Mouse (Mus musculus) ES-E14 (cell line): ENCODE measurements around the gene Samd4. TPM values are rescaled to one million over a fixed set of nuclear protein-coding genes. Genes with fewer than 3 reads are reported as not detected.

Experiments
- DNase-seq: peaks from one replicate; pipeline ENCODE4 v3.0.0-alpha.2; 2013; ENCODE audit warnings: low read depth, low spot score
- H3K27ac ChIP-seq: 2 replicates; pipeline ENCODE4 v1.5.1; 2012; ENCODE audit warnings: low read depth, mild to moderate bottlenecking, low read length, moderate library complexity, mixed read lengths; ENCODE audit not compliant: poor library complexity, insufficient read depth, severe bottlenecking
- H3K36me3 ChIP-seq: 2 replicates; pipeline ENCODE4 v1.6.1; 2012; ENCODE audit warnings: mild to moderate bottlenecking, low read length, moderate library complexity, mixed read lengths; ENCODE audit not compliant: control insufficient read depth, poor library complexity, insufficient read depth, severe bottlenecking
- H3K4me1 ChIP-seq, 2 experiments: fragments of 150-350 bp in 1 of 2; sonication (generic) in 1 of 2; 2 replicates each; pipeline ENCODE4 v1.6.1; 2012; ENCODE audit warnings: low read length in 2 of 2, mild to moderate bottlenecking in 1 of 2, mixed read lengths in 1 of 2; ENCODE audit not compliant: control insufficient read depth in 2 of 2, insufficient read depth in 2 of 2, poor library complexity in 1 of 2
- H3K4me3 ChIP-seq, 2 experiments: fragments of 150-350 bp in 1 of 2; sonication (generic) in 1 of 2; 2 replicates each; pipeline ENCODE4 v1.5.1; 2012; ENCODE audit warnings: low read length in 2 of 2, low read depth in 1 of 2, mild to moderate bottlenecking in 1 of 2, mixed read lengths in 1 of 2; ENCODE audit not compliant: insufficient read depth in 1 of 2, poor library complexity in 1 of 2, severe bottlenecking in 1 of 2
- H3K9ac ChIP-seq: 2 replicates; pipeline ENCODE4 v1.6.1; 2012; ENCODE audit warnings: low read depth, mild to moderate bottlenecking, low read length, mixed read lengths; ENCODE audit not compliant: poor library complexity, insufficient read depth, severe bottlenecking
- H3K9me3 ChIP-seq: fragments of 150-350 bp; sonication (generic); 2 replicates; pipeline ENCODE4 v1.6.1; 2012; ENCODE audit warnings: low read depth, mild to moderate bottlenecking, low read length; ENCODE audit not compliant: control insufficient read depth, insufficient read depth
- CHD2 ChIP-seq: IDR thresholded peaks from 2 replicates; pipeline ENCODE4 v1.6.1; 2014; ENCODE audit warnings: mild to moderate bottlenecking, low read depth, low read length, inconsistent platforms
- HCFC1 ChIP-seq: IDR thresholded peaks from 2 replicates; pipeline ENCODE4 v1.6.1; 2012; ENCODE audit warnings: low read length, inconsistent platforms, borderline replicate concordance; ENCODE audit not compliant: insufficient read depth
- MAFK ChIP-seq: IDR thresholded peaks from 2 replicates; pipeline ENCODE4 v1.6.1; 2014; ENCODE audit warnings: mild to moderate bottlenecking, low read depth, low read length, inconsistent platforms; ENCODE audit not compliant: insufficient read depth
- ZC3H11A ChIP-seq: IDR thresholded peaks from 2 replicates; pipeline ENCODE4 v1.6.1; 2012; ENCODE audit warnings: low read depth, mild to moderate bottlenecking, inconsistent platforms, low read length, borderline replicate concordance
- ZNF384 ChIP-seq: IDR thresholded peaks from 2 replicates; pipeline ENCODE4 v1.6.1; 2012; ENCODE audit warnings: low read depth, low read length, inconsistent platforms
- in situ Hi-C, 2 experiments: fragments of 600-800 bp; cut with MboI; formaldehyde crosslinking; loops; one replicate each; pipeline ENCODE4 v1.15.1; 2025; ENCODE audit warnings: low sequenced_read_pairs in 2 of 2, inconsistent platforms in 1 of 2; ENCODE audit not compliant: unreplicated experiment in 2 of 2
- total RNA-seq: library from RNA; depleted of rRNA; stranded (reverse); fragments of 300-350 nt; gene quantifications from 2 replicates; pipeline ENCODE4 v1.2.3, GENCODE M21; 2012

Gene Samd4
- total RNA-seq, 1 experiment, result 4.2 TPM

DNA sequence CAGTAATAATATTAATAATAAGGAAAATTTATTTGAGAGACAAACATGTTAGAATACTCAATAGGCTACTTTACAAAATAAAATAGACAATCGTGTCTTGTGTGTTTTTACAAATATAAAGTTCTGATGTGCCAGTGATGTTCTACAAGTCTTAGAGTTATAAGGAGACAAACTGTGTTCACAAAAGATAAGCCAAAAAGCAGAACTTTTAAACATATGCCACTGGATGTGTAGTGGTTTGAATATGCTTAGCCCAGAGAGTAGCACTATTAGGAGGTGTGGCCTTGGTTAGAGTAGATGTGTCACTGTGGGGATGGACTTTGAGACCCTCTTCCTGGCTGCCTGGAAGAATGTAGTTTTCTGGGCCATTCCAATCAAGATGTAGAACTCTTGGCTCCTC, 32.9 kb upstream of the Samd4 start:
- in situ Hi-C loops, result no loop called here
- Histone ChIP-seq H3K4me3 (no peak overlapping the region), H3K36me3 (no peaks in the 10 kb centered on the region), H3K9me3 (no peaks in the 10 kb centered on the region), H3K4me1 (no peaks in the 10 kb centered on the region), H3K27ac (no peak overlapping the region), H3K9ac (no peak overlapping the region)
- TF ChIP-seq CHD2 (no peak), HCFC1 (no peak), ZNF384 (no peak), MAFK (no peak), ZC3H11A (no peak)
- DNase-seq, result no peak

DNA sequence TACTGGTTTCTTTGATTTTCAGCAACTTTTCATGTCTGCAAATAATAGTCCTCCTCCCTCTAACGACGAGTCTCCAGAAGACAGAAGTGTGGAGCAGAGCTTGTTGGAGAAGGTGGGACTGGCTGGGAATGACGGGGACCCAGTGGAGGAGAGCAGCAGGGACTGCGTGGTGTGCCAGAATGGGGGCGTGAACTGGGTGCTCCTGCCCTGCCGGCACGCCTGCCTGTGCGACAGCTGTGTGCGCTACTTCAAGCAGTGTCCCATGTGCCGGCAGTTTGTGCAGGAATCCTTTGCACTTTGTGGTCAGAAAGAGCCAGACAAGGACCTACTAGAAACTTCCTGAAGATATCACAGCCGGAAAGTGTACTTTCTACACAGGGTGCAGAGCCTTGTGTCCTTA, 29.0 kb upstream of the Samd4 start:
- in situ Hi-C loops, result no loop called here
- TF ChIP-seq MAFK (no peak), HCFC1 (no peak), ZC3H11A (no peak), CHD2 (no peak), ZNF384 (no peak)

DNA sequence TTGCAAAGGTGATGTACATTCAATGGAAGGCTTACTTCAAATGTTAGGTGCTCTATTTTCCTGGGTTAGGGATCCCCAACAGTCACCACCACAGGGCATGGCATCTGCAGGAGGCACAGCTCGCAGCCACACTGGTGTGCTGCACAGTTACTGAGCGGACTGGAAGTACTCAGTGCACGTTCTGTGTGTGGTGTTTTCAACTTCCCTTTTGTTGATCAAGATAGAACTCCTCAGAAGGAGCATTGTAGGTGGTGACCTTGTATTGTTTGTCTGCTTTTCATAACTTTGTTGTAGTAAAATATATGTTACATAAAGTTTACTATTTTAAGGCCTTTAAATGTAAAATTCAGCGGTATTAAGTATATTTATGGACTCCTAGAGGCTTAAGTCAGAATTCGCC, 19.7 kb upstream of the Samd4 start:
- no peak overlapping the region for H3K9ac ChIP-seq
- no peak overlapping the region for H3K27ac ChIP-seq
- H3K4me1 ChIP-seq, result no peaks in the 10 kb centered on the region
- H3K4me3 ChIP-seq, result no peak overlapping the region
- H3K9me3 ChIP-seq, result no peaks in the 10 kb centered on the region
- TF ChIP-seq ZC3H11A (no peak), MAFK (no peak), CHD2 (no peak), ZNF384 (no peak), HCFC1 (no peak)
- in situ Hi-C loops, result no loop called here
- no peak for DNase-seq
- no peaks in the 10 kb centered on the region for H3K36me3 ChIP-seq

More for the DNA sequence above, 29.0 kb upstream of the Samd4 start:
- H3K4me3 ChIP-seq, result no peak overlapping the region
- H3K27ac ChIP-seq, result no peak overlapping the region
- H3K4me1 ChIP-seq, result no peaks in the 10 kb centered on the region
- no peak overlapping the region for H3K9ac ChIP-seq
- no peaks in the 10 kb centered on the region for H3K9me3 ChIP-seq
- no peaks in the 10 kb centered on the region for H3K36me3 ChIP-seq
- no peak for DNase-seq

DNA sequence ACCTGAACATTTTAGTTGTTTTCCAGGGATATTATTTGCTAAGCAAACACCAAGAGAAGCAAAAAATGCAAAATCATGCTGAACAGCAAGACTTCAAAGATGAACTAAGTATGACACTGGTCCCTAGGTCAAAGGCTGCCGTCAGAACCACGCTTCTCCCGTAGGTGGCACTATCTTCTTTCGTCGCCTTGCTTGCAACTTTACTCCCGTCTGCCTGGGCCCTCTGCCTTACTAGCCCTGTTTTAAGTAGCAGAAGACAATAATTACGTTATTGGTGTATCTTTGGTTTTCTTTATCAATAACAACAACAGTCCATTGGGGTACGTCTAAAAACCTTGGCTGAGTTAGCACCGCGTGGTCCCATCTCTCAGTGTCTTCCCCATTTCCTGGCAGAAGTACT, 1.7 kb upstream of the Samd4 start:
- no peak overlapping the region for H3K9ac ChIP-seq
- peak; percentile 35 for DNase-seq
- TF ChIP-seq MAFK (0 out of 2 replicates have a peak, but pooled peaks have one; percentile 23), ZC3H11A (peak; percentile 48; the same call in 1 of the 2 replicates), CHD2 (no peak), HCFC1 (no peak), ZNF384 (no peak)
- peaks cover 0 to 5% of the 10 kb centered on the region in 2 experiments; a peak in 1 of 4 replicates for H3K4me1 ChIP-seq
- in situ Hi-C loops, result no loop called here
- no peak overlapping the region for H3K4me3 ChIP-seq
- no peak overlapping the region for H3K27ac ChIP-seq
- H3K9me3 ChIP-seq, result no peaks in the 10 kb centered on the region
- H3K36me3 ChIP-seq, result no peaks in the 10 kb centered on the region

DNA sequence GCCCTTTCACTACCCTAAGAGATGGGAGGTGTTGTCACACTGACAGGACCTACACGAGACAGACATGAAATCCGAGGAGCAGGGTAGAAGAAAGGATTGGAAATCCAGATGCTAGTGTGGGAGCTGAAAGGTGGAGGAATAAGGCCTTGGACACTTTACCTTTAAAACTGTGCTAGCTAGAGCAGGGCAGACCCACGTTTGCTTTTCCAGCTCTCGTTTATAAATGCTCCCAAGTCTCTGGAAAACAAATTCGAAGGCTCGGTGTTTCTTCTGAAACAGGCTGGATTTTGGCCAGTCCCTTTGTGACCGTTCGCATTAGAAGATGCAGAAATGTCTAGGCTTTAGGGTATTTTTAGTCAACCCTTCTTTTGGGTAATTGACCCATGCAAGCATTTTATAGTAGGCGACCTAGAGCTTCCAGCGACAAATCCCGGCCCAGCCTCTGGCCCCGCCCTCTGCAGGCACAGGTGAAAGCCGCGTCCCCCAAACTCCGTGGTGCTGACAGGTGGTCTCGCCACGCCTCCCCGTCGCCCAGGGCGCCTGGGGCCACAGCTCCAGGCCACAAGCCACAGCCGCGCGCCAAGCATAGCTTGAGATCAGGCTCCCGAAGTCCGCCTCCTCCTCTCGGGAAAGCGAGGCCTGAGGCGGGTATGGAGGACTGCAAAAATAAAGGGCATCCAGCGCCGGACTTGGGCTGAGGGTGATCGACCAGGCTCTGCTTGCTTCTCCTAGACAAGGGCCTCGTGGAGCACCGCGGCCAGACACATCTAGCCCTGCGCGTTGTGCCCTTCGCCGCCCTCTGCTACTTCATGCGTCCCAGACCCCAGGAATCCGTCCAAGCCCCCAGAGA, 848 bp upstream of the Samd4 start:
- Histone ChIP-seq H3K4me1 (peaks cover 0 to 5% of the 10 kb centered on the region in 2 experiments; a peak in 1 of 4 replicates), H3K9me3 (no peaks in the 10 kb centered on the region), H3K27ac (no peak overlapping the region), H3K36me3 (no peaks in the 10 kb centered on the region), H3K4me3 (peak overlapping the region; percentile 72 to 85), H3K9ac (peak overlapping the region; percentile 70)
- in situ Hi-C loops, result no loop called here
- DNase-seq, result peak; percentile 29
- TF ChIP-seq CHD2 (no peak), HCFC1 (no peak), ZNF384 (no peak), ZC3H11A (no peak), MAFK (no peak)
